Mouse (Mus musculus): ENCODE results near the gene Hnrnpm. TPM values are rescaled to one million over a fixed set of nuclear protein-coding genes. Genes with fewer than 3 reads are reported as not detected.

Gene Hnrnpm
- polyA plus RNA-seq, 1 experiment, result 434 TPM

DNA sequence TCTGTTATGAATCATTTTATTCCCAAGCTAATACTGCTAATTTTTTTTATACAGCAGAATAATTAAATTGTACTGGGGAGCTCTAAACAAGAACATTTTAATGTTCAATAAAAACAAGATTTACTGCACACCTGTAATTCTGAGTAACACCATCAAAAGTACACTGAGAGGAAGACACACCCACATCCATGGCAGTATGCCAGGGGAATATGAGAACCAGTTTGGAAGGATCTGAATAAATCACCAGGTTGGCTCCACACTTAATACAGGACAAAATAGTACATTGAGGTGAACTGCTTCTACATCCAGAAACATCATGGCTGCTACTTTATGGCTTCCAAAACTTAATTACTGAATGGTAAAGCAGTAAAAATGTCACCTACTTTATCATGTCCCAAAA, 11.2 kb downstream of the Hnrnpm start:
- TF ChIP-seq POLR2A (IDR thresholded peaks at IDR 0.05; ENCODE audit: low read depth, low read length), result no peak
- TF ChIP-seq CTCF (IDR thresholded peaks at IDR 0.05; ENCODE audit: borderline replicate concordance, insufficient read depth, low read length), result no peak

DNA sequence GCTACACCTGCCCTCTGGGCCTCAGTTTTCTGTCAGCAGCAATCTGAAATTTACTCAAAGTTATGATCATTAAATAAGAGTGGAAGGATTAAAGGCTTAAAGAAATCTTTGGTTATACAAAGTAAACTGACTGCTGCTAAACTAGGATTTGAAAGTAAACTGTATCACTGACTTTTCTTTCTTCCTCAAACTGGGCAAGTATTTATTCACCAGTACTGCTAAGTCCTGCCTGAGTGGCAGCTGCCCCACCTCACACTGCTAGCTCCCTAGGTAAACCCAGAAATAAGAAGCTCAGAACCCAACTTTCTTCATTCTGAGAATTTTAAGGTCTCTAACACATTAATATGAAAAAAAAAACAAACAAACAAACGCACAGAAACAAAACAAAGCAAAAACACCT, 12.8 kb downstream of the Hnrnpm start:
- H3K4me1 ChIP-seq (ENCODE audit: control insufficient read depth, insufficient read depth, low read length), result 0 out of 2 replicates have a peak, but pooled peaks cover 2% of the 10 kb centered on the region
- no peak overlapping the region for H3K27ac ChIP-seq (ENCODE audit: insufficient read depth, low read length)
- TF ChIP-seq POLR2A (IDR thresholded peaks at IDR 0.05; ENCODE audit: low read depth, low read length) (no peak), CTCF (IDR thresholded peaks at IDR 0.05; ENCODE audit: borderline replicate concordance, insufficient read depth, low read length) (no peak)
- H3K4me3 ChIP-seq (ENCODE audit: insufficient read depth, low read length), result no peak overlapping the region

More for the DNA sequence above, 11.2 kb downstream of the Hnrnpm start:
- 0 out of 2 replicates have a peak, but pooled peaks cover 2% of the 10 kb centered on the region for H3K4me1 ChIP-seq (ENCODE audit: control insufficient read depth, insufficient read depth, low read length)
- no peak overlapping the region for H3K27ac ChIP-seq (ENCODE audit: insufficient read depth, low read length)
- H3K4me3 ChIP-seq (ENCODE audit: insufficient read depth, low read length), result no peak overlapping the region

DNA sequence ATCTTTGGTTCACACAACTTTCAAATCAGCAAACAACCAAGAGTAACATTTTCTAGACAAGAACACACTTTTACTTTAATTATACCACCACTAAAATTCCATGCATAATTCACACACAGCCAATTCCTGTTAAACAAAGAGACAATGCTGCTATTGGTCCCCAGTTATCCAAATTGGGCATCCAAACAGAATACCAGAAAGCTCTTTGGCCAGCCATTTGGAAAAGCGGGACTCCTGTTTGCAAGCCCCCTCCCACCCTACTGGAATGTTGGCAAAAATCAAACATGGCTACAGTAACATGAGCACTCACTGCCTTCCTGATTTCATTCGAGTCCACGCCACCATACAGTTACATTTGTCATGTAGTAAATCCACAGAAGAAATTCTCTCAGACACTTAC, 17.0 kb downstream of the Hnrnpm start:
- H3K4me1 ChIP-seq (ENCODE audit: control insufficient read depth, insufficient read depth, low read length), result no peaks in the 10 kb centered on the region
- TF ChIP-seq POLR2A (IDR thresholded peaks at IDR 0.05; ENCODE audit: low read depth, low read length) (no peak), CTCF (IDR thresholded peaks at IDR 0.05; ENCODE audit: borderline replicate concordance, insufficient read depth, low read length) (no peak)
- no peak overlapping the region for H3K4me3 ChIP-seq (ENCODE audit: insufficient read depth, low read length)
- H3K27ac ChIP-seq (ENCODE audit: insufficient read depth, low read length), result no peak overlapping the region

DNA sequence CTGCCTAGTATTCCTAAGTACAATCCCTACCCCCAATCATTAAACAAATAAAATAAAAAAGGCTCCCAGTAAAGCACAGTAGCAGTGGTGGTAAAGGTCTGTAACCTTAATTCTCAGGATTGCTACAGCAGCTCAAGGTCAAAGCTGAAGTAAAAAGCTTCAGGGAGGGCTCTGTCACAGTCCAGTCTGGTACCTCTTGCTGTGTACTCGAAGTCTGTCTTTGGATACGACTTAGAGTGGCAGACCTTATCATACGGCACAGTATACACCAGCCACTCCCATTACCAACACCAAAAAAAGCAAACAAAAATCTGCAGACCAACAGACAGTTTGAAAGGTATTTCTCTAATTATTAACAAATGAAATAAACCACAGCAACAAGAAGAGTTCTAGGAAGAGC, 19.8 kb downstream of the Hnrnpm start:
- no peak overlapping the region for H3K27ac ChIP-seq (ENCODE audit: insufficient read depth, low read length)
- H3K4me1 ChIP-seq (ENCODE audit: control insufficient read depth, insufficient read depth, low read length), result no peaks in the 10 kb centered on the region
- H3K4me3 ChIP-seq (ENCODE audit: insufficient read depth, low read length), result no peak overlapping the region
- no peak for TF ChIP-seq POLR2A (IDR thresholded peaks at IDR 0.05; ENCODE audit: low read depth, low read length)
- TF ChIP-seq CTCF (IDR thresholded peaks at IDR 0.05; ENCODE audit: borderline replicate concordance, insufficient read depth, low read length), result no peak

DNA sequence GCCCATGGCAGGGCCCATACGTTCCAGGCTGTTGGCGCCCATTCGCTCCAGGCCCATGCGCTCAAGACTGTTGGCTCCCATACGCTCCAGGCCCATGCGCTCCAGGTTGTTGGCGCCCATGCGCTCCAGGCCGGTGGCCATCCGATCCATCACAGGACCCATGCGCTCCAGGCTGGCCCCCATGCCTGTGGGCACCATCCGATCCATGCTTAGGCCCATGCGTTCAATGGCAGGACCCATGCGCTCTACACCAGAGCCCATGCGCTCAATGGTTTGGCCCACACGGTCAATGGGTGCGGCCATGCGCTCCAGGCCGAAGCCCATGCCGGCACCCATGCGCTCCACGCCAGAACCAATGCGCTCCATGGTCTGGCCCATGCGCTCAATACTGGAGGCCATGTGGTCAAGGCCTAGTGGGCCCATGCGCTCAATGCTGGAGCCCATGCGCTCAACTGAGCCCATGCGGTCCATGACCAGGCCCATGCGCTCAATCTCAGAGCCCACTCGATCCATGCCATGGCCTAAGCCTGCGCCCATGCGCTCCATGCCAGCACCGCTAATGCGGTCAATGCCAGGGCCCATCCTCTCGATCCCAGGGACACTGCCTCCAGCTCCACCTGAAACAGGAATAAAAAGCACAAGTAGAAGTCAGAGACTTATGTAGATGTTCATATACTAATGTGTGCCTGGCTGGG, 36.7 kb downstream of the Hnrnpm start:
- Histone ChIP-seq H3K4me3 (ENCODE audit: insufficient read depth, low read length) (no peak overlapping the region), H3K4me1 (ENCODE audit: control insufficient read depth, insufficient read depth, low read length) (no peaks in the 10 kb centered on the region), H3K27ac (ENCODE audit: insufficient read depth, low read length) (no peak overlapping the region)
- TF ChIP-seq CTCF (IDR thresholded peaks at IDR 0.05; ENCODE audit: borderline replicate concordance, insufficient read depth, low read length) (no peak), POLR2A (IDR thresholded peaks at IDR 0.05; ENCODE audit: low read depth, low read length) (no peak)

DNA sequence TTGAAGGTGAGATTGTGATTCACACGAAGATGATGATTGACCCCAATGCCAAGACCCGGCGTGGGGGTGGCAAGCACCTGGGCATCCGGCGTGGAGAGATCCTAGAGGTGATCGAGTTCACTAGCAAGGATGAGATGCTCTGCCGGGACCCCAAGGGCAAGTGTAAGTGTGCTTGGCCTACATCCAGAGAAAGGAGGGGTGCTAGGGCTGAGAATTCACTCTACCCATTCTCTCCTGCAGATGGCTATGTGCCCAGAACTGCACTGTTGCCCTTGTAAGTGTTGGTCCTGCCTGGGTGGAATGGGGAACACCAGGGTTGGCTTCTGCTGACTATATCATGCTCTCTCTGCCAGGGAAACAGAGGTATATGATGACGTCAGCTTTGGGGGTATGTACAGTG, 41.6 kb downstream of the Hnrnpm start:
- Histone ChIP-seq H3K4me1 (ENCODE audit: control insufficient read depth, insufficient read depth, low read length) (no peaks in the 10 kb centered on the region), H3K4me3 (ENCODE audit: insufficient read depth, low read length) (no peak overlapping the region), H3K27ac (ENCODE audit: insufficient read depth, low read length) (no peak overlapping the region)
- TF ChIP-seq POLR2A (IDR thresholded peaks at IDR 0.05; ENCODE audit: low read depth, low read length), result no peak
- TF ChIP-seq CTCF (IDR thresholded peaks at IDR 0.05; ENCODE audit: borderline replicate concordance, insufficient read depth, low read length), result no peak

DNA sequence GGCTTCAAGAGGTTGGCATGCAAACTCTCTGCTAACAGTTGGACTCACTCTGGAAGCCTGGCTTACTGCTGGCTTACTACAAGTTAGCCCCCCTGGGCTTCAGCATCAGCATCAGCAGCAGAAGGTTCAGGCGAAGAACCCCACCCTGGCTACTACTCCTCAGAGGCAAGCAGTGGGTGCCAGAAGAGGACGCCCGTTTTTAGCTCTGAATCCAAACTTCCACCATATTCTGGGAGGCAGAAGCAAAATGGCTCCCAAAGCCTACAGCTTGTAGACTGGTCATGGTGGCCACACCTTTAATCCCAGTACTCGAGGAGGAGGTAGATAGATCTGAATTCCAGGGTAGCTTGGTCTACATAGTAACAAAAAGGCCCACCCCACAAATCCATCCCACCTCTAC, 42.6 kb downstream of the Hnrnpm start:
- Histone ChIP-seq H3K27ac (ENCODE audit: insufficient read depth, low read length) (no peak overlapping the region), H3K4me1 (ENCODE audit: control insufficient read depth, insufficient read depth, low read length) (no peaks in the 10 kb centered on the region), H3K4me3 (ENCODE audit: insufficient read depth, low read length) (no peak overlapping the region)
- TF ChIP-seq POLR2A (IDR thresholded peaks at IDR 0.05; ENCODE audit: low read depth, low read length) (no peak), CTCF (IDR thresholded peaks at IDR 0.05; ENCODE audit: borderline replicate concordance, insufficient read depth, low read length) (no peak)

DNA sequence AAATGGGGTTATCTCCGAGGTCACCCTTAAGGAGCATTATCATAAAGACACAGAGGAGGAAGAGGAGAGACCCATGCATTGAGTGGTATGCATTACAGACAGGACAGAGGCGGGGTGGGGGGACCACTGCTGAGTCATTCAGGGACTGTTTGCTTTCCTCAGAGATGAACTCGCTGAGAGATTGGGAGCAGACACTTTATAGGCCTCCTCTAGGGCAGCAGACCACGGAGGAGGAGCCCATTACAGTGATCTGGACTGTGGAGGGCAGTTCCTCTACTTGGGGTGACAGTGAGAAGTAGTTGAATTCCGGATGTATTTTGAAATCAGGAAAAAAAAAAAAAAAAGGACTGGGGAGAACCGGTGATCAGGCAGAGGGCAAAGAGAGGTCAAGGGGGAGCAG, 46.9 kb downstream of the Hnrnpm start:
- TF ChIP-seq CTCF (IDR thresholded peaks at IDR 0.05; ENCODE audit: borderline replicate concordance, insufficient read depth, low read length) (no peak), POLR2A (IDR thresholded peaks at IDR 0.05; ENCODE audit: low read depth, low read length) (no peak)
- Histone ChIP-seq H3K4me3 (ENCODE audit: insufficient read depth, low read length) (no peak overlapping the region), H3K27ac (ENCODE audit: insufficient read depth, low read length) (no peak overlapping the region), H3K4me1 (ENCODE audit: control insufficient read depth, insufficient read depth, low read length) (peaks cover 7% of the 10 kb centered on the region)

DNA sequence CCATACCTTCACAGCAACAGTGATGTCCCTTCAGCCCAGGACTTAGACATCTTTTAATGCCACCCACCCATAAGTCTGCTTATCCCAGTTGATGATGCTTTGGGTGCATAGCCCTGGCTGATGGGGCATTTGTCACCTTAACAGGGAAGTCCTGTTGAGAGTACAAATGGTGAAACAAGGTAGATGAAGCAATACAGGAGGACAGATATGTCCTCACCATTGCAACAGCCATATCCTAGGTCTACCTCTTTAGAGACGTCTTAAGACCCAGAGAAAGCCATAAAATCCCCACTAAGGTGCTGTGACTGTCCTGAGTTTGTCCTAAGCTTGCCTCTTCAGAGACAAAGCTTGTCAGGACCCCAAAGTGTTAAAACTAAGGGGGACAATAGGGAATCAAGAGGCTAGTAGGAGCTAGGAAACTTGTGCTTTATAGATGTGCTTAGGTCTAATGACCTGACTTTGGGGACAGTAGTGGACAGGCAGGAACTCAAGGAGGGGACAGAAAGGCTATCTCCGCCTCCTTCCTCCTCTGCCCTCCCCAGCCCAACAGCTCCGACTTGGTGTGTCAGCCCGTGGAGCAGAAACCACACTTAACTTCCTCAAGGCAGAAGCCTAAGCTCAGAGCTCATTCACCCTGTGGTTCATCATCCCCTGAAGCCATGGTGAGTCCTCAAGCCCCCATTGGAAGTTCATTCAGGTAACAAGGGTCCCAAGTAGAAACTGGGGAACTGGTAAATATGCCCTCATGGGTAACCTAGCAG, 49.0 kb downstream of the Hnrnpm start, which contains the start of gene Pram1:
Gene Pram1, plus strand, starts transcription at position 541 of the 761 bp plus-strand sequence.
- TF ChIP-seq CTCF (IDR thresholded peaks at IDR 0.05; ENCODE audit: borderline replicate concordance, insufficient read depth, low read length) (no peak), POLR2A (IDR thresholded peaks at IDR 0.05; ENCODE audit: low read depth, low read length) (no peak)
- Histone ChIP-seq H3K4me1 (ENCODE audit: control insufficient read depth, insufficient read depth, low read length) (peaks cover 7% of the 10 kb centered on the region), H3K4me3 (ENCODE audit: insufficient read depth, low read length) (no peak within 1 kb of the TSS), H3K27ac (ENCODE audit: insufficient read depth, low read length) (peak within 1 kb of the TSS; percentile 37; the same call in 1 of the 2 replicates)

DNA sequence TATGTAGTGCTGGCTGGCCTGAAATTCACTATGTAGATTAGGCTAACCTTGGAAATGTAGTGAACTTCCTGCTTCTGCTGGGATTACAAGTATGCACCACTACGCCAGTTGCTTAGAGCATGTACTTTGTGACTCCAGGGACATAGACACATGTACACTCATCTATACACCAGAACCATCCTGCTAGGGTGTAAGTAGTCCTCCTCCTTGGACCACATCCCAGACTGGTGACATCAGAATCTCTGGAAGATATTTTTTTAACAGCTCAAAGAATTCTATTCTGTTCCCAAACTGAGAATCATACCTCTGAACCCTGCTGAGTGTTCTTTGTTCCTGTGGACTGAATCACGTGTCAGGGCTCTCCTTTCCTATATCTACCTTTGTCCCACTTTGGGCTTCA, 49.6 kb downstream of the Hnrnpm start:
- TF ChIP-seq POLR2A (IDR thresholded peaks at IDR 0.05; ENCODE audit: low read depth, low read length), result no peak
- no peak for TF ChIP-seq CTCF (IDR thresholded peaks at IDR 0.05; ENCODE audit: borderline replicate concordance, insufficient read depth, low read length)
- Histone ChIP-seq H3K4me1 (ENCODE audit: control insufficient read depth, insufficient read depth, low read length) (peaks cover 7% of the 10 kb centered on the region), H3K4me3 (ENCODE audit: insufficient read depth, low read length) (no peak overlapping the region), H3K27ac (ENCODE audit: insufficient read depth, low read length) (peak overlapping the region; percentile 37; the same call in 1 of the 2 replicates)

Measured in embryonic fibroblast, embryonic 13.5 days (primary cell).